Mouse (Mus musculus) myocyte (in vitro differentiated cells): Measurements from ENCODE around the gene Mocs1. TPM values are rescaled to one million over a fixed set of nuclear protein-coding genes. Genes with fewer than 3 reads are reported as not detected.

Source experiments
- H3K27me3 ChIP-seq: one replicate; pipeline ENCODE4 v1.6.1; 2011; ENCODE audit not compliant: control insufficient read depth, insufficient read depth, insufficient read length
- H3K36me3 ChIP-seq: one replicate; pipeline ENCODE4 v1.6.1; 2011; ENCODE audit not compliant: control insufficient read depth, insufficient read depth
- H3K4me2 ChIP-seq: one replicate; pipeline ENCODE4 v1.6.1; 2011; ENCODE audit warnings: low read depth, control low read depth
- H3K4me3 ChIP-seq: one replicate; pipeline ENCODE4 v1.5.1; 2011; ENCODE audit warnings: mild to moderate bottlenecking, control low read depth, moderate library complexity
- H3K79me2 ChIP-seq: one replicate; pipeline ENCODE4 v1.6.1; 2011; ENCODE audit not compliant: control insufficient read depth, insufficient read depth
- H3ac ChIP-seq: one replicate; pipeline ENCODE4 v1.6.1; 2011; ENCODE audit not compliant: control insufficient read depth, insufficient read length
- CEBPB ChIP-seq: IDR thresholded peaks from 2 replicates; pipeline ENCODE4 v1.6.1; 2011; ENCODE audit warnings: mild to moderate bottlenecking, moderate library complexity; ENCODE audit not compliant: poor library complexity, insufficient read depth, severe bottlenecking
- E2F4 ChIP-seq: IDR thresholded peaks from one replicate; pipeline ENCODE4 v1.6.1; 2011; ENCODE audit warnings: mild to moderate bottlenecking, control low read depth, moderate library complexity; ENCODE audit not compliant: insufficient read depth
- MAX ChIP-seq: IDR thresholded peaks from one replicate; pipeline ENCODE4 v1.6.1; 2011; ENCODE audit warnings: low read depth, mild to moderate bottlenecking, control low read depth
- MYOD1 ChIP-seq, 3 experiments: IDR thresholded peaks; one replicate each; pipeline ENCODE4 v1.6.1; 2011; ENCODE audit warnings: control low read depth in 2 of 3, low read depth in 2 of 3, mild to moderate bottlenecking in 2 of 3, moderate library complexity in 1 of 3; ENCODE audit not compliant: insufficient read length in 2 of 3, control insufficient read depth in 1 of 3
- MYOG ChIP-seq, 3 experiments: IDR thresholded peaks; one replicate each; pipeline ENCODE4 v1.6.1; 2011; ENCODE audit warnings: control low read depth in 2 of 3, low read depth in 2 of 3, mild to moderate bottlenecking in 2 of 3; ENCODE audit not compliant: insufficient read length in 2 of 3, control insufficient read depth in 1 of 3, insufficient read depth in 1 of 3
- POLR2A ChIP-seq: IDR thresholded peaks from one replicate; pipeline ENCODE4 v1.6.1; 2011; ENCODE audit warnings: low read depth, mild to moderate bottlenecking, control low read depth, moderate library complexity; ENCODE audit not compliant: insufficient read length
- POLR2AphosphoS2 ChIP-seq: IDR thresholded peaks from one replicate; pipeline ENCODE4 v1.6.1; 2011; ENCODE audit warnings: low read depth, control low read depth; ENCODE audit not compliant: insufficient read length
- REST ChIP-seq: IDR thresholded peaks from one replicate; pipeline ENCODE4 v1.6.1; 2011; ENCODE audit warnings: mild to moderate bottlenecking, control low read depth, moderate library complexity; ENCODE audit not compliant: insufficient read depth, insufficient read length
- SRF ChIP-seq: IDR thresholded peaks from one replicate; pipeline ENCODE4 v1.6.1; 2011; ENCODE audit warnings: low read depth; ENCODE audit not compliant: control insufficient read depth, insufficient read length
- TCF12 ChIP-seq: IDR thresholded peaks from one replicate; pipeline ENCODE4 v1.6.1; 2011; ENCODE audit warnings: mild to moderate bottlenecking, control low read depth; ENCODE audit not compliant: poor library complexity, insufficient read depth, severe bottlenecking
- TCF3 ChIP-seq: IDR thresholded peaks from one replicate; pipeline ENCODE4 v1.6.1; 2011; ENCODE audit warnings: low read depth, control low read depth; ENCODE audit not compliant: insufficient read length
- USF1 ChIP-seq: IDR thresholded peaks from one replicate; pipeline ENCODE4 v1.6.1; 2011; ENCODE audit warnings: low read depth, mild to moderate bottlenecking, control low read depth, moderate library complexity
- polyA plus RNA-seq: library from polyadenylated mRNA; unstranded; fragments of >200 nt; fragmentation: generic; extraction: Trizol; gene quantifications from one replicate; pipeline ENCODE4 v1.2.1, GENCODE M21; 2012; ENCODE audit warnings: missing spikeins

Gene Mocs1
- polyA plus RNA-seq, 1 experiment, result 12.7 TPM

DNA sequence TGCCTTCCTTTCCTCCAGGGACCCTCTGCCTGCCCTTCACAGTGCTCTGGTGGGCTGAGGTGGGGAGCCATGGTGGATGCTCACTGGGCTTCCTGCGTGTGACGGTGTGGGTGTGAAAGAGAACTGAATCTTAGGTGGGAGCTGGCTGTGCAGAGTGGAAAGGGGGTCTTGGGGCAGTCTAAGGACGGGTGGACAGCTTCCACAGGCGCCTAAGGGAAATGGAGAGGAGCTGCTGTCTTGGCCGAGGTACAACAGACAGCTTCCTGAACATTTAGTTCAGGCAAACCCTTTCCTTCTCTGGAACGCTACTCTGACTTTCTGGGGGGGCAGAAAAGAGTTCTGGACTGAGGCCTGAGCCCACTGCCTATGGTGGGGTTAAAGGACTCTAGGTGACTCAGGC, 2.0 kb downstream of the Mocs1 start:
- no peak for TF ChIP-seq SRF
- no peak for TF ChIP-seq E2F4
- no peak for TF ChIP-seq MYOG (IDR thresholded peaks at IDR 0.05; ENCODE audit: control insufficient read depth in 1 of 3, insufficient read depth in 1 of 3, insufficient read length in 2 of 3, low read depth in 2 of 3)
- TF ChIP-seq MAX, result no peak
- no peak for TF ChIP-seq TCF12
- TF ChIP-seq REST, result no peak
- no peak for TF ChIP-seq USF1
- TF ChIP-seq CEBPB, result no peak
- TF ChIP-seq POLR2AphosphoS2, result no peak
- no peak for TF ChIP-seq MYOD1 (IDR thresholded peaks at IDR 0.05; ENCODE audit: control insufficient read depth in 1 of 3, insufficient read length in 2 of 3, low read depth in 2 of 3)
- no peak for TF ChIP-seq TCF3
- no peaks in the 10 kb centered on the region for H3K79me2 ChIP-seq
- H3ac ChIP-seq, result no peak overlapping the region
- peak overlapping the region; percentile 94 for H3K4me2 ChIP-seq
- H3K36me3 ChIP-seq, result no peaks in the 10 kb centered on the region
- no peak overlapping the region for H3K4me3 ChIP-seq
- no peaks in the 10 kb centered on the region for H3K27me3 ChIP-seq

- Histone ChIP-seq H3K79me2 (no peaks in the 10 kb centered on the region), H3K4me3 (no peak overlapping the region), H3K27me3 (no peaks in the 10 kb centered on the region), H3K36me3 (no peaks in the 10 kb centered on the region), H3ac (no peak overlapping the region), H3K4me2 (no peak overlapping the region)
- TF ChIP-seq MAX (no peak), SRF (no peak), POLR2AphosphoS2 (no peak), POLR2A (no peak), REST (no peak), MYOG (IDR thresholded peaks at IDR 0.05; ENCODE audit: control insufficient read depth in 1 of 3, insufficient read depth in 1 of 3, insufficient read length in 2 of 3, low read depth in 2 of 3) (no peak), TCF3 (no peak), USF1 (no peak), TCF12 (no peak)
Measured at GRCm38 (mm10) chr17:49431176-49431575, 3.0 kb downstream of the Mocs1 start.

DNA sequence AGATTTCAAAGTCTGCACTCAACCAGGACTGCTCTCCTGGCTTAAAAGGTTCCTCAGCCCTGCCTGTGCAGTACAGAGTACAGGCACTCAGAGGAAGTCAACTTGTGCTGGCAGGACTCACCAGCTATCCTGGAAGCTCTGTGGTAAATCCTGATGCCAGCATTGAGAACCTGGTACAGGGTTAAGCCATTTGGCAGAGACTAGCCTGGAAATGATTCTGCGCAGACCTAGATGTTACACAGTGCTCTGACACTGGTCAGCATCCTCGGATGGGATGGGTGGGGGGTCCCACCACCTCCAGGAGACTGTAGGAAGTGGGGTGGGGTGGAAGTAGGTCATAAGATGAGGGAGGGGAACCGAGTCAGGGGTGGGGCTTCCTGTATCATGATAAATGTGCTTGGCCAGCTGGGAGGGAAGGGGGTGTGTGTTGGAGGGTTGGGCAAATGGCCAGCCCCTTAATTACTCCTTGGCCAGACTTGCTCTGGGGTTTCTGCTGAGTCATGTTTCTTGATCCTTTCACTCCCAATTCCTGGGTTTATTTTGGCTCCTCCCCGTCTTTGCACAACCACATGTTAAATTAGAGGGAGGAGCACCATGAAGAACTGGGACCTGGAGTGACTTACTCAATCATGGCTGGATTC, 4.0 kb downstream of the Mocs1 start:
- Histone ChIP-seq H3K4me3 (no peak overlapping the region), H3ac (no peak overlapping the region), H3K27me3 (no peaks in the 10 kb centered on the region), H3K36me3 (no peaks in the 10 kb centered on the region), H3K79me2 (no peaks in the 10 kb centered on the region), H3K4me2 (peak overlapping the region; percentile 61)
- TF ChIP-seq CEBPB (0 out of 2 replicates have a peak, but pooled peaks have one; percentile 29), E2F4 (no peak), MYOG (IDR thresholded peaks at IDR 0.05; ENCODE audit: control insufficient read depth in 1 of 3, insufficient read depth in 1 of 3, insufficient read length in 2 of 3, low read depth in 2 of 3) (no peak), USF1 (no peak)

DNA sequence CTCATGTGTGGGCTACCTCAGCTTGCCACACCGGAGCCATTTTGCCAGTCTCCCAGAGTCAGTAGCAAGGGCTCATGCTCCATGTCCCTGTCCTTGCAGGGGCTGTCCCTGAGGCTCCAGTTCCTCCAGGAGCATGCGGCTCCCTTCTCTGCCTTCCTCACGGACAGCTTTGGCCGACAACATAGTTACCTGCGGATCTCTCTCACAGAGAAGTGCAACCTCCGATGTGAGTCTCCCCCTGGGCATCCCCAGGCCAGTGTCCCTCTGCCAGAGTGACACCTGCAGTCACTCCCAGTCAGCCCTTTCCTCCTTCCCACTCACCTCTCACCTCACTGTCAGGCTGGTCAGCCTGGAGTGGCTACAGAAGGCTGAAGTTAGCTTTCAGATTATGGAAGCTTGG, 4.9 kb downstream of the Mocs1 start:
- peaks cover 3% of the 10 kb centered on the region for H3K36me3 ChIP-seq
- H3ac ChIP-seq, result no peak overlapping the region
- H3K27me3 ChIP-seq, result no peaks in the 10 kb centered on the region
- TF ChIP-seq MAX (no peak), REST (no peak)
- H3K4me3 ChIP-seq, result no peak overlapping the region
- H3K79me2 ChIP-seq, result no peaks in the 10 kb centered on the region
- peak overlapping the region; percentile 61 for H3K4me2 ChIP-seq

DNA sequence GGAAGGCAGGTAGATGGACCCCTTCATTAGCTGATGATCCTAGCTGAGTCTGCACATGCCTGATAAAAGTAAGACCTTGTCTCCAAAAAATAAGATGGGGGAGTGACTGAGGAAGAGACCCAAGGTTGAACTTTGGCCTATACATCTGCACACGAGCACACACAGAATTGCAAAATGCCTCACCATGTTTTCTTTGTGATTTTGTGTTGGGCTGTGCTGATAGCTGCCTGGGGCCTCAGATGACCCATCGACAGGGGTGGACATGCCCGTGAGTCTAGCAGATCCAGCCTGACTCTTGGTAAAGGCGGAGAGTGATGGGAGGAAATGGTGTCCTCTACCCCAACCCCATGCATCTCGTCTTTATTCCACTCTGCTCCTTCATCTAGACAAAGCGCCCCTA, 6.1 kb downstream of the Mocs1 start:
- Histone ChIP-seq H3K4me2 (no peak overlapping the region), H3ac (no peak overlapping the region), H3K36me3 (peaks cover 6% of the 10 kb centered on the region), H3K27me3 (no peaks in the 10 kb centered on the region), H3K79me2 (no peaks in the 10 kb centered on the region), H3K4me3 (no peak overlapping the region)
- TF ChIP-seq REST, result no peak
- TF ChIP-seq E2F4, result no peak
- no peak for TF ChIP-seq MAX
- no peak for TF ChIP-seq POLR2A
- TF ChIP-seq TCF3, result no peak
- TF ChIP-seq MYOG (IDR thresholded peaks at IDR 0.05; ENCODE audit: control insufficient read depth in 1 of 3, insufficient read depth in 1 of 3, insufficient read length in 2 of 3, low read depth in 2 of 3), result no peak
- no peak for TF ChIP-seq TCF12
- TF ChIP-seq MYOD1 (IDR thresholded peaks at IDR 0.05; ENCODE audit: control insufficient read depth in 1 of 3, insufficient read length in 2 of 3, low read depth in 2 of 3), result no peak
- TF ChIP-seq USF1, result no peak
- TF ChIP-seq POLR2AphosphoS2, result no peak
- TF ChIP-seq CEBPB, result no peak
- TF ChIP-seq SRF, result no peak
